Mouse (Mus musculus) cerebellum, adult (tissue): ENCODE data around the gene Tmem44.

ENCODE experiments used
- ATAC-seq: cut with Nextera tagmentation; 2 replicates; pipeline ENCODE4 v1.9.2; 2017; ENCODE audit warnings: mild to moderate bottlenecking, moderate library complexity, mixed read lengths; ENCODE audit not compliant: insufficient number of reproducible peaks, low FRiP score, low TSS enrichment

Tmem44 gene

DNA sequence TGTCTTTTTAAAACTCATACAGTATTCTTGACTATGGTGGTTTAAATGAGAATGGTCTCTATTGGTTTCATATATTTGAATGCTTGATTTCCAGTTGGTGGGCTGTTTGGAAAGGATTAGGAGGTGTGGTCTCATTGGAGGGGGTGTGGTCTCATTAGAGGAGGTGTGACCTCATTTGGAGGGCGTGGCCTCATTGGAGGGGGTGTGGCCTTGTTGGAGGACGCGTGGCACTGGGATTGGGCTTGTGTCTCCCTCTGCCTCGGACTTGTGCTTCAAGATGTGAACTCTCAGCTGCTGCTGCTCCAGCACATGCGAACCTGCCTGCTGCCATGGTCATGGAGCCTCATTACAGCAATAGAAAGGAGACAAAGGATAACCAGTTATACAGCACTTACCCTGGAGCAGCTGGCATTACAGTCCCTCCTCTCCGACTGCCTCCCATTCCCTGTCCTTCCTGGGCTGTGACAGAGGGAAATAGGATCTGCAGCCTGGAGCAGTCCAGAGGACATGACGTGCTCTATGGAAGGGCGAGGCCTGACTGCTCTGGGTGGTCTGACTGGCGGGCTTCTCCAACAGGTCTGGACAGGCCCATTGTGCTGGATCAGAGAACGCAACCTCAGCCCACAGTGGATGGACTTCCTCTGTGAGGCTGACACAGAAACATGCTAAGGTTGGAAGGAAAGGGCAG, 28.2 kb downstream of the Tmem44 start:
- ATAC-seq = no peak

DNA sequence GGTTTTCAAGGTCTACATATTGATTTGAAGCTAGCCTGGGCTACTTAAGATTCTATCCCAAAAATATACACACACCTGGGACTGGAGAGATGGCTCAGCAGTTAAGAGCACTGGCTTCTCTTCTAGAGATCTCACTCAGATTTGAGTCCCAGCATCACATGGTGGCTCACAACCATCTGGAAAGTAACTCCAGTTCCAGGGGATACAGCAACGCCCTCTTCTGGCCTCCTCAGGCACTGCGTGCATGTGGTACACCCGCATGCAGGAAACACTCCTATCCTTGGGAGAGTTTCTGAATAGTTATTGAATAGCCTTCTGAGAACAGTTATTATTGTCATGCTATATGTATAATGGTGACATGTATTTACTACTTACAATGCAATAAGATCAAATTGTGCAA, 29.5 kb downstream of the Tmem44 start:
- ATAC-seq = no peak

DNA sequence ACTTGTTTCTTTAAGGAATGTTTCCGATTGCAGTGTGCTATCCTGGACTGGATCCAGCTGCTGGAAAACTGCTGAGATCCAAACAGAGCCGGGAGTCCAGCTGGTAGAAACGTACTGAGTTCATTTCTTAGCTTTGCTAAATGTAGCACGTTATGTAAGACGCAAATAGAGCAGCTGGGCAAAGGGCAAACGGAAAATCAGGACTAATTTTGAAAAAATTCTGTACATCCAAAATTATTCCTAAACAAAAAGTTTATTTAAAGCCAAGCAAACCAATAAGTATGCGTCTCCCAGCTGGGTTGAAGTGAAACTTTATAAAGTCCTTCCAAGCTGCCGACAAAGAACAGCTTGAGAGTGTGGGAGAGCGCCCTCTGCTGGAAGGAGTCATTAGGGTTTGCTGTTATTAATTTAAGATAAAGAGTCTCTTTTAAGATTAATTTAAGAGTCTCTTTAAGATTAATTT, 30.2 kb downstream of the Tmem44 start:
- ATAC-seq = no peak

DNA sequence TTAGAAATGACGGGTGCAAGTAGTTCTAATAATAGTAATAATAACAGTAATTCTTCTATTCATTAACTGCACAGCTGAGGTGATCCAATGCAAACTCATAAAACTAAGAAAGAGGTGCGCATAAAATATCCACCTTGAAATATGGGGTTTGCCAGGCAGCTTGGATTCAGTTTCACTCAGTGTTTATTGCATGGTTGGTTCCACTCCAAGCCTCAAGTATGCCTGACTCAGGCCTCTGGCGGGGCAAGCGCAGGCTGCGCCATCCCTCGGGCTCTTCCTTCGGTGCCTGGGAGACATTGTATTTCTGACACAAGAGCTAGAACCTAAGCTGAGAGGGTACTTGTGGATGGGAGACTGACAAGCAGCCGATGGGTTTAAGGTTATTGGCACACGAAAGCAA, 32.0 kb downstream of the Tmem44 start:
- no peak for ATAC-seq

DNA sequence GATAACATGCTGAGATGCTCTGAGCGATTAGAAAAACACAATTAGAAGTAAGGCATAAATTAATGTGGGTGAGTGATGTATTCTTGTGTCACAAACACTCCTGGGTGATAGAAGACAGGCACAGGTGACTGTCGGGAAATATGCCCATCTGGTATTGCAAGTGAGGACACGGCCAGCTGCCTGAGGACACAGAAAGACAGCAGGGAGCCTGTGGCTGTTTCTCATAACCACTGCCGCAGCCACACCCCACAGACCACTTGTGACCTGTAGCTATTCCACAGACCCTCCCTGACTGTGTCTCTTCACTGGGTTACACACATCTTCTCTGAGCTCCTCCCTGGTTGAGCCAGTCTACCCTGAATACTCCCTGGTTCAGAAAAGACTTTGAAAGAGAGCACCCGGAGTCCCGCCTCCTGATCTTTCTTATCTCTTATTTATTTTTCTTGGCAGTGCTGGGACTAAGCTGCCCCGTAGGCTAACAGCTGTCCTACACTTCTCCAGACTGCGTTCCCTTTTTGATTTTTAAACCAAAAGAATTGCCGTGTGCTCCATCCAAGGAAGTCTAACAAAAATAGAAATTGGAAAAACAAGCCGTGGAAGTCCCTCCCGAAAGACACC, 32.9 kb downstream of the Tmem44 start:
- no peak for ATAC-seq

DNA sequence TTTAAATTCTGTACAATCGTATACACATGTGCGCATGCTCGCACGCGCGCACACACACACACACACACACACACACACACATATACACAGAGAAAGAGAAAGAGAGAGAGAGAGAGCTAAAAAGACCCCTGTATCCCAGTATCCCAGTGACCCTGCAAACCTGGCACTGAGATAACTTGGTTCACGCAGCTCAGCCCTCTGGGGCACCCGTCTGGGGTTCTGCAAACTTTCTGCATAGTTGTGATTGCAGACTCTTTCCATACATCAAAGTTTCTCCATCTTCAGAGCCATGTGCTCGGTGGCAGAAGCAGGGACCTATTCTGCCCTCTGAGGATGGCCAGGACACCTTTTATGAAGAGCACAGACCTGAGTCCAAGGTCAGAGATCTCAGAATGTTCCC, 33.6 kb downstream of the Tmem44 start:
- no peak for ATAC-seq

DNA sequence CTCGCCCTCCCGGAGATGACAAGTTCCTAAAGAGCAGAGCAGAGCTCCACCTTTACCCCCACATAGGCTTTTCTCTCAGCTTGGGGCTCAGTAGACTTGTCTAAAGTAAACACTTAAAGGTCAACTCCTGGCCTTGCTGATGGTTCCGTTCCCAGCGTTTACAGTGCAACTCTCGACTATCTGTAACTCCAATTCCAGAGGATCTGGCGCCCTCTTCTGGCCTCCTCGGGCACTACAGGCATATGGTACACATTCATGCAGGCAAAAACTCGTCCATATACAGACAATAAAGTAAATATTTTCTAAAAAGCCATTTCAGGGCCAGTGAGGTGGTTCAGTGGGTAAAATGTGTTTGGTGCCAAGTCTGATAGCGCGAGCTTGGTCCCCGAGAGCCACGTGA, 35.2 kb downstream of the Tmem44 start:
- no peak for ATAC-seq

DNA sequence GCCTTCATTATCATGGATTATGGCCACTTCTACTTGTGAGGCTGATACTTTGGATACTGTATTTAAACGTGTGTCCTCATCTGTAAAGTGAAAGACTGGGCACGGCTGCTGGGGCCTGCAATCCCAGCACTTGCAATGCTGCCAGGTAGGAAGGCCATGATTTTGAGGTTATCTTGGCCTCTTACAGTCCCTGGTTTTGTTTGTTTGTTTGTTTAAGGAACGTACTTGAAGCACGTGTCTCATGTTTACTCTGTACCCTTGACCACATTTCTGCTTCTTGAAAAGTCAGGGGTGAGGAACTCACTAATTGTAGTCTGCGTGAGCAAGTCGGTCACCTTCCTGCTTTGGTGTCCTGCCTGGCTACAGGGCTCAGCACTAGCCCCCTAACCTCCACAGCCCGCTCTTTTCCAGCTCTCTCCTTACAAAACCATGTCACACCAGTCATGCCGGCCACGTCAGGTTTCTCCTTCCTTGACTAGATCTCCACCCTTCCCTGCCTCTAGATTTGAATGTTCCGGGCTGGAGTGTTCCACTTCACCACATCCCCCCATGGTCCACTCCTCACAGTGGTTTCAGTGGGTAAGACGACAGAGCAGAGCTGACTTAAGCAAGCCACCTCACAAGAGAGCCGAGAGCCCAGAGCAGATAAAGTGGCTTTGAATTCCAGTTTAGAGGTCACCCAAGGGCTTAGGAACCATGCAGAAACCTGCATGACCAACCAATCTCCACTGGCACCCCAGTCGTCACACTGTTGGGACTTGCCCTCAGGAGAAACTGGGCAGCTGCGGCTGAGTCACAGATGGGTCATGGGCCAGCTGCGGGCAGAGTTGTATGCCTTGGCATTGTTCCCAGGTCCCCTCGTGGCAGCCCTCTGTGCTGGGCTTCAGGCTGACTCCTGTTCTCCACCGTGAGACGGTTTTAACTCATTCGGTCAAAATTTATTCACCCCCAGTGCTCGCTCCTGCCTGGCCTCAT, 37.3 kb downstream of the Tmem44 start:
- ATAC-seq = no peak

DNA sequence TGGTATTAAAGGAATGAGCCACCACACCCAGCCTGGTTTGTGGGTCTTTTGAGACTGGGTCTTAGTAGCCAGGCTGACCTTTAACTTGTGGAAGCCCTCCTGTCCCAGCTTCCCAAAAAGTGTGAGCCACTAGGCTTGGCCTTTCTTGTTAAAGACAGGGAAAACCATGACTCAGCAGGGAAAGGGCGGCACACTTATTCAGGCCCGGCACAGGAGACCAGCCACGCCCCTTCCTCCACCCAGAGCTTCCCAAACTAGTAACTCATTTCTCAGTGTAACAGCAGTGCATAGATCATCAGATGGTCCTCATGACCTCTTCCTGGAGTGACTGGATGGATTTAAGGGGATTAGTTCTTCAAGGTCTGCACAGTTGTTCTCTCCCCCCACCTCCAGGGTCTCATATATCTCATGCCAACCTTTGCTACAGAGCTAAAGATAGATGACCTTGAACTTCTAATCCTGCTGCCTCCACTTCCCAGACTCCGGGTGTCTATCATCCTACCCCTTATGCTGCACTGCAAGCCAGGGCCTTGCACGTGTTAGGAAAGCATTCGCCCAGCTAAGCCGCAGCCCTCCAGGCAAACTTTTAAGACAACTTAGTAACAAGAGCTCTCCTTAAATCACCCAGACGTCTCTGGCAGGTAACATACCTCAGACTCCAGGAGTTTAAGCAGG, 38.1 kb downstream of the Tmem44 start:
- ATAC-seq = no peak

DNA sequence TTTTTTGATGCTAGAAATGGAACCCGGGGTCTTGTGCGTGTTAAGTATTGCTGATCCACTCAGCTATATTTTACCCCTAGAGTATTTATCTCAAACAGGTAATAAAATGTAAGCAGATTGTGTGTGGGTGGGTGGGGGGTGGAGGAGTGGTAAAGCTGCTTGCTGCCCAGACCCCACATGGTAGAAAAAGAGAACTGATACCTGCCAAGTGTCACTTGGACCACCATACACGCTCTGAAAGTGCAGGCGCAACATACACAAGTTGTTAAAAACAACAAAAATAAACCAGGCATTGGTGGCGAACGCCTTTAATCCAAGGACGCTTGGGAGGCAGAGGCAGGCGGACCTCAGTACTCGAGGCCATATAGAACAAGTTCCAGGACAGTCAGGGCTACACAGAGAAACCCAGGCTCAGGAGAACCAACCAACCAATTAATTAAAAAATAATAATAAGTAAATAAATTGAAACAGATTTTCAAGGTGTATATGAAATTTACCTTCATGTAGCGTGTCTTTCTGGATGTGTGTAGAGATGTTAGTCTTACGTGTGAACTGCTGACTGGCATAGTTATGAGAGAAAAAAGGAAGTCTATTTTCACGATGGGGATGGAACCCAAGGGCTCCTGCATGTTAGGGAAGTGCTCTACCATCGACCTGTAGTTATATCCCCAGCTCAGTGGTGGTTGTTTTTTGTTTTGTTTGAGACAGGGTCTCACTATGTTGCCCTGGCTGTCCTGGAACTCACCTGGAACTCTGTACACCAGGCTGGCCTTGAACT, 38.9 kb downstream of the Tmem44 start:
- ATAC-seq = no peak

DNA sequence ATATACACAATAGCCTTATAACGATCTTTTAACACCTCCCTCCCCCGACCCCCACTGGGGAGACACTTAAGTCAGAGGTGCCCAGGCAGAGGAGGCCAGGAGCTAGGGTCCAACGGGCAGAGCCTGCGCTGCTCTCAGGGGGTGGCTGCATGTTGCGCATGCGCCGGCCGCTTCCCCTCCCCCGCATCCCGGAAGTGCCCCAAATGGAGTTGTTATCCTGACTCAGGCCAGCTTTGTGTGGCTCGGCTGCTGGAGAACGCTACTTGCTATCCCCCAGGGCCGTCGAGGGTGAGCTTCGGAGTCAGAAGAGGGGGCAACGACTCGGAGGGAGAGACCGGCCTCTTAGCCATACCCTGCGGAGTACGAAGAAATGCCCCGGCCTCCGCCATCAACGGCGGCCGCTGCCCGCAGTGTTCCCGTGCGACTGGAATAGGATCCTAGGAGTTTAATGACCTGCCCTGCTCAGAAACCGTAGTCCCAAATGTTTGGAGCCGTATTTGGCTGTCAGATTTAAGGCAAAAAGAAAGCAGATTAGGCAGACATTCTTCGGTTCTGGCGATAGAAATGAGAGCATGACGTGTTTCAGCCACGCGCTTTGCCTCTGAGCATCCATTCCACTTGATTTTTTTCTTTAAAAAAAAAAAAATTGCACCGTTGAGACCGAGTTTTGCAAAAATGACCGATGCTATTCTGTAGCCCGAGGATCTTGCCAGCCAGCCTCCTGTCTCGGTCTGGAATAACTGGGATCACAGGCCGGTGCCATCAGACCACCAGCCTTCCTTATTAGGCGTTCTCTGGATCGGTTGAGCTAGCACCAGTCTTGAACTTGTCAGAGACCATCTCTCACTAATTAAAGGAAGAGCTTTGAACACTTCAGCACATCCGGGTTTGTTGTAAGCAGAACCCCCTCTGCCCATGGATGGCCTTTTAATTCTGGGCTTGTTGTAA, 39.9 kb downstream of the Tmem44 start:
- ATAC-seq = peak; percentile 87

DNA sequence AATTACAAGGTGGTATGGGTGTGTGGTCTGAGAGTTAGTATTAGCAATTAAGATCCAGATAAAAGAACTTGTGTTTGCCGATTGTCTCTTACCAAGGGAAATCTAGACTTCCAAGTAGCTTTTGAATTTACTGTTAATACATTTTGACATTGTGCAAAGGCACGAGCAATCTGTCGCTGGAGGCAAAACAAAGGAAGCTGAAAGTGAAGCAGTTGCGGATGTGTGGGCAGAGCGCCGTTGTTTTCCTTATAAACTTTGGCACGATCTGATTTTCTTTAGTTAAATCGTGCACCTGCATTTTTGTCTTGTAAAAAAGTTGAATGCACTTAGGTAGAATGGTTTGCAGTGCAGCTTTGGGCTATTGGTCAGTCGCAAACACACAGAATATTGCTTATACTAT, 40.6 kb downstream of the Tmem44 start:
- no peak for ATAC-seq

DNA sequence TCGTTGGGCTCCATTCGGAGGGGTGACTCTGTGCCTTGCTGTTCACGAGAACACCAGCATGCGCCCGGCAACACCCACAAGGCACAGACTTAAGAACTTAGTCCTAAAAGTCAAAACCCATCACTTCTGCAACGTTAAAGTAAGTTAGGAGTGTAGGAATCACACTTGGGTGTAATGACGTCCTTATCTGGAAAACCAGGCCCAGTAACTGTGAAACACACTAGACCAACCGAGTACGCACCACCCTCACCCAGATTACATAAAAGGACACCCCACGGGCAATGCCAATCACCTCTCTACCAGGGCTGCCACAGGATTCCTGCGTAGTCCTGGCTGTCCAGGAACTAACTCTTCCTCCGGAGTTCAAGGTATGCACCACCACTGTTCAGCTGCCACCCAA, 41.3 kb downstream of the Tmem44 start:
- ATAC-seq = no peak

DNA sequence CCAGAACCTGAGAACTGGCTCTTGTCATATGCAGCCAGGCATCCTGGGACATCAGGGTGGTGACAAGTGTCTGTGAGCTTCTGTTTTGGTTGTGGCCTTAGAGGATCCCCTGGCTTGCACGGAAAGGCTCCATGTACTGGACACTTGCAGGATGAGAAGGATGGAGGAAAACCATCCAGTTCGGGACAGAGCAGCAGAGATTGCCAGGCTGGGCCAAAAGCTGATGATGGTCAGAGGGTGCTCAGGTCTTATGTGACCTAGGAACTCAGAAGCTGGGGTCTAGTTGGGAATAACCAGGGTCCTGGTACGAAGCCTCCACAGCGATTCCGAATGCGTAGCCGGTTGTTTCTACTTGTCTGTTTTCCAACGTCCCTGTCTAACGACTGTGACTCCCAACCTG, 41.9 kb downstream of the Tmem44 start:
- ATAC-seq = no peak

DNA sequence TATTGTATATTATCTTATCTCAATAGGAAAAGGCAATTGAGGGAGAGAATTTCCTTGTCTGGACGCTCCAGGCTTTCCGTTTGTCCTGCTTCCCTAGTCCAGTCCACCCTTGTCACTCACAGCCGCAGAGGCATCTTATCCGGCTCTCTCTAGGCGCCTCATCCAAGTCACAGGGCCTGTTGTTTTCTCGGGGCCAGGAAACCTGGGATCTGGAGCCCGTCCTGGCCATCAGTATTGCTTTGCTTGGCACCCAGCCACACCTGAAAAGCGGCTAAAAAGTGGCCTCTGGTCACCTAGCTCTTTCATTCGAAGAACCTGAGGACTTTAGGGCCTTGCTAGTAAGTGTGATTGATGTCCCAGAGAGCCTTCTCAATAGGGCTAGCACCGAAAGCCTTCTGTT, 43.5 kb downstream of the Tmem44 start:
- ATAC-seq = no peak

DNA sequence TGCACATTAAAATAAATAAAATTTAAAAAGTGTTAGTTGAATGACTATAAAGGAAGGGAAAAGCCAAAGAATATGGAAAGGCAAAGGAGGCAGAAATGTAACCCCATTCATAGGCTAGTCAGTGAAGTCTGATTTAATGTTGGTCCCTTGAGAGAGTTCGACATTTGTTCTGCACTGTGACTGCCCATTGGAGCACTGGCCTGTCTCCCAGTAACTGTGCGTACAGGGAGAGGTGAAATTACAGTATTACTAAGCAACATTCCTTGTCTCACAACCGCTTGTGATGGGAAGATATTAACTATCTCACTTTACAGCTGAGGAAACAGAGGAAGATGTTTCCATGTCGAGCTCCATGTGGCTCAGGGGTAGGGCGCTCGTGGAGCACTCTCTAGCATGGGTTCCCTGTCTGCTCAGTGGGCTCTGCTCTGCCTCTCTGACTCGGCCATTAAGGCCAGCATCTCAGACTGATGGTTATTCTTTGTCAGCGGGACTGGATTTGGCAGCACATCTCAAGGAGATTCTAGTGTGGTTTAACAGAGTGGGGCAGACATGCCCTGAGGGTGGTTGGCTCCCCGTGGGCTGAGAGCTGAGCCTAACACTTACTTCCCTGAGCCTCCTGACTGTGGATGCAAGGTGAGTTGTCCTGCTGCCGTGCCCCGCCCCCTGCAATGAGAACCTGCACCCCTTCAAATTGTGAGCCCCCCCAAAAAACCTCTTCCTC, 45.2 kb downstream of the Tmem44 start:
- ATAC-seq = no peak

DNA sequence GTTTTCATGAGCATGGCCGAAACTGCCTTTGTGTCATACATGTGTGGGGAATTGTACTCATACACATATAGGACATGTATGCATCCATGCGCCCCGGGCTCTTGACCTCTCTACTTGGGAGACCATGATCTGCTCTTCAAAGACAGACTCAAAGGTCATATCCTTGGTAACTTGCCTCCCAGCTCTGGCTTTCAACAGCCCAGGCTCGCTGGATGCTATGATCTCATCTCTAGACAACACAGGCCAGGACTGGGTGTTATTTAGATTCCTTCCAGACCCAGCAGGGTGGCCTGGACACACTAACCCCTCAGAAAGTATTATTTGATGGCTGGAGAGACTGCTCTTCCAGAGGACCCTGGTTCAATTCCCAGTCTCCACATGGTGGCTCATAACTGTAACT, 45.8 kb downstream of the Tmem44 start:
- no peak for ATAC-seq

DNA sequence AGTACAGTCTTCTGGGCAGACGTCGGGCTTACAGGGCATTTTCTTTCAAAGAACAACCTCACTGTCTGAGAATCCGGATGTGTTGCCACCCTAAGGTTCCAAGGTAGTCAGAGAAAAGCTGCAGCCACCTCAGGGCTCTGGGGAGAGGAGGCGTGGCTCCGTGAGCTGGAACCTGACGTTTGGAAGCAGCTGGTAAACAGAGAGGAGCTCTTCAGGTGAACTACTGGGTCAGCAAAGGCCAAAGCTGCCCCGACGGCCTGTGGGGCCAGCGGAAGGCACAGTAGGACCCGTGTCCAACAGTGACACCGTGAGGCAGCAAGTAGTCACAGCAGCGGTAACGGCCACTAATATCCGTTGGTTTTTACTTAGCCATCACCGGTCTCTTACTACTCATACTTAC, 46.7 kb downstream of the Tmem44 start:
- ATAC-seq = no peak
